Mouse (Mus musculus) intestine, embryonic 16.5 days (tissue): Measurements from ENCODE around the gene Dpy19l2. TPM values are rescaled to one million over a fixed set of nuclear protein-coding genes. Genes with fewer than 3 reads are reported as not detected.

Experiments used
- ATAC-seq: fragments of 200-750 bp; cut with Nextera tagmentation; 2 replicates; pipeline ENCODE4 v1.8.0; 2017; ENCODE audit warnings: moderate TSS enrichment, moderate library complexity
- H3K27ac ChIP-seq: fragments of 300-500 bp; sonication (generic); 2 replicates; pipeline ENCODE4 v1.5.1; 2014; ENCODE audit warnings: mild to moderate bottlenecking, low read length
- H3K27me3 ChIP-seq: fragments of 300-500 bp; sonication (generic); replicated peaks from 2 replicates; pipeline ENCODE4 v1.6.1; 2014; ENCODE audit warnings: low read length, control low read depth, mixed read lengths; ENCODE audit not compliant: control insufficient read depth, insufficient read depth
- H3K36me3 ChIP-seq: fragments of 300-500 bp; sonication (generic); 2 replicates; pipeline ENCODE4 v1.6.1; 2014; ENCODE audit warnings: low read length, control low read depth; ENCODE audit not compliant: control insufficient read depth, insufficient read depth
- H3K4me1 ChIP-seq: fragments of 300-500 bp; sonication (generic); 2 replicates; pipeline ENCODE4 v1.6.1; 2014; ENCODE audit warnings: low read length, control low read depth, mixed read lengths; ENCODE audit not compliant: control insufficient read depth, insufficient read depth
- H3K4me2 ChIP-seq: fragments of 300-500 bp; sonication (generic); 2 replicates; pipeline ENCODE4 v1.6.1; 2014; ENCODE audit warnings: low read depth, low read length, control low read depth
- H3K4me3 ChIP-seq: fragments of 300-500 bp; sonication (generic); 2 replicates; pipeline ENCODE4 v1.5.1; 2014; ENCODE audit warnings: mild to moderate bottlenecking, low read length
- H3K9ac ChIP-seq: fragments of 300-500 bp; sonication (generic); 2 replicates; pipeline ENCODE4 v1.6.1; 2014; ENCODE audit warnings: low read depth, low read length
- H3K9me3 ChIP-seq: fragments of 300-500 bp; sonication (generic); 2 replicates; pipeline ENCODE4 v1.6.1; 2016; ENCODE audit warnings: low read length, control low read depth; ENCODE audit not compliant: control insufficient read depth
- WGBS: fragments of 180-500 bp; shearing (Covaris S2); extraction: QIAGEN DNeasy Blood & Tissue Kit; methylation state at CpG from one replicate; pipeline ENCODE4 v1.1.7; 2014; 5-methylcytosine and 5-hydroxymethylcytosine counted together
- polyA plus RNA-seq: library from polyadenylated mRNA; unstranded; fragments of >200 nt; fragmentation: Nextera tagmentation; extraction: Ambion mirVana; gene quantifications from 2 replicates; pipeline ENCODE4 v1.2.1, GENCODE M21; 2015

Gene Dpy19l2
- polyA plus RNA-seq, 1 experiment from 2014 or later, result not detected

GRCm38 (mm10) chr9:24513290-24514077 is 182.6 kb downstream of the Dpy19l2 start:
- Histone ChIP-seq H3K4me1 (no peaks in the 10 kb centered on the region), H3K4me3 (no peak overlapping the region), H3K9ac (no peak overlapping the region), H3K27ac (no peak overlapping the region), H3K27me3 (no peaks in the 10 kb centered on the region), H3K36me3 (no peaks in the 10 kb centered on the region), H3K9me3 (no peaks in the 10 kb centered on the region), H3K4me2 (no peak overlapping the region)
- 75% methylated on average over 9 of the region's 9 CpGs for WGBS
- ATAC-seq, result no peak

GRCm38 (mm10) chr9:24512121-24512539 is 184.0 kb downstream of the Dpy19l2 start:
- no peak overlapping the region for H3K4me3 ChIP-seq
- ATAC-seq, result no peak
- H3K4me1 ChIP-seq, result no peaks in the 10 kb centered on the region
- 83% methylated on average over 5 of the region's 5 CpGs for WGBS
- H3K4me2 ChIP-seq, result no peak overlapping the region
- H3K36me3 ChIP-seq, result no peaks in the 10 kb centered on the region
- no peak overlapping the region for H3K27ac ChIP-seq
- H3K27me3 ChIP-seq, result no peaks in the 10 kb centered on the region
- no peak overlapping the region for H3K9ac ChIP-seq
- no peaks in the 10 kb centered on the region for H3K9me3 ChIP-seq

GRCm38 (mm10) chr9:24511371-24512120 is 184.5 kb downstream of the Dpy19l2 start:
- no peaks in the 10 kb centered on the region for H3K36me3 ChIP-seq
- H3K4me1 ChIP-seq, result no peaks in the 10 kb centered on the region
- H3K27me3 ChIP-seq, result no peaks in the 10 kb centered on the region
- ATAC-seq, result no peak
- no peak overlapping the region for H3K4me2 ChIP-seq
- H3K27ac ChIP-seq, result no peak overlapping the region
- no peak overlapping the region for H3K4me3 ChIP-seq
- no peak overlapping the region for H3K9ac ChIP-seq
- H3K9me3 ChIP-seq, result no peaks in the 10 kb centered on the region
- WGBS, result 87% methylated on average over 4 of the region's 4 CpGs

- no peak overlapping the region for H3K4me2 ChIP-seq
- no peaks in the 10 kb centered on the region for H3K4me1 ChIP-seq
- WGBS, result 65% methylated on average over 4 of the region's 4 CpGs
- H3K9ac ChIP-seq, result no peak overlapping the region
- no peaks in the 10 kb centered on the region for H3K36me3 ChIP-seq
- H3K27ac ChIP-seq, result no peak overlapping the region
- peak; percentile 53; the same call in 1 of the 2 replicates for ATAC-seq
- no peaks in the 10 kb centered on the region for H3K27me3 ChIP-seq
- H3K9me3 ChIP-seq, result no peaks in the 10 kb centered on the region
- H3K4me3 ChIP-seq, result no peak overlapping the region
Measured at GRCm38 (mm10) chr9:24508880-24509279, 187.2 kb downstream of the Dpy19l2 start.

Other genes with a start within 250 kb of the Dpy19l2 start
- 3.7 and 4.3 TPM in 2 replicates for gene Dpy19l1, start 193.2 kb downstream of the Dpy19l2 start, polyA plus RNA-seq
- gene Cypt4, start 71.1 kb downstream of the Dpy19l2 start, polyA plus RNA-seq, result not detected in 2 replicates
- 0.10 and 0.11 TPM in 2 replicates for gene Tbx20, start 78.0 kb upstream of the Dpy19l2 start, polyA plus RNA-seq